Mouse (Mus musculus) heart, postnatal 36 days (tissue): ENCODE measurements around the gene Zbtb48. TPM values are rescaled to one million over a fixed set of nuclear protein-coding genes. Genes with fewer than 3 reads are reported as not detected.
"Not testable (repeated sequence)": the region's sequence is repeated elsewhere in the genome, so short reads cannot be mapped to it uniquely, and the experiment has no call there.

ENCODE experiments used
- DNase-seq, 2 experiments: peaks; one replicate each; pipeline ENCODE4 v3.0.0; 2021 to 2022
- intact Hi-C: fragments of 180-260 bp; cut with DNase I; formaldehyde crosslinking; loops from one replicate; pipeline ENCODE4 v1.15.1; 2025
- total RNA-seq, 2 experiments: library from RNA; stranded (reverse); gene quantifications; 2 replicates each; pipeline ENCODE4 v1.2.3; 2021

Zbtb48 gene
- 1 to 10 TPM; 3.5 to 4.4 TPM for total RNA-seq

- intact Hi-C loops, result loop anchor here (1.0 kb wide), 1 partner anchor 19 kb away; the partner anchor contains the start of gene Klhl21
- DNase-seq, result peak; percentile 95
Observed at GRCm38 (mm10) chr4:152027524-152027923, at the start of gene Zbtb48. Zbtb48 (minus strand) TSS chr4:152027671.

GRCm38 (mm10) chr4:152077191-152077590 is 49.7 kb upstream of the Zbtb48 start:
- intact Hi-C loops, result no loop called here
- DNase-seq, result no peak

GRCm38 (mm10) chr4:152074548-152074947 is 47.1 kb upstream of the Zbtb48 start:
- no peak for DNase-seq
- intact Hi-C loops, result no loop called here

GRCm38 (mm10) chr4:152073715-152074114 is 46.2 kb upstream of the Zbtb48 start:
- intact Hi-C loops, result no loop called here
- no peak for DNase-seq

- no peak for DNase-seq
- intact Hi-C loops, result no loop called here
Observed at GRCm38 (mm10) chr4:152072655-152073054, 45.2 kb upstream of the Zbtb48 start.

- DNase-seq, result peak; percentile 62 to 68
- intact Hi-C loops, result no loop called here
Observed at GRCm38 (mm10) chr4:152072121-152072601, 44.7 kb upstream of the Zbtb48 start, which contains the start of gene Plekhg5. Plekhg5 (plus strand) TSS chr4:152072498.

- DNase-seq, result no peak
- intact Hi-C loops, result no loop called here
Observed at GRCm38 (mm10) chr4:152070494-152071396, 43.3 kb upstream of the Zbtb48 start.

- intact Hi-C loops, result no loop called here
- DNase-seq, result no peak
Observed at GRCm38 (mm10) chr4:152069245-152069644, 41.8 kb upstream of the Zbtb48 start.

- intact Hi-C loops, result no loop called here
- peak in 1 of 2 experiments; percentile 34 for DNase-seq
Observed at GRCm38 (mm10) chr4:152068166-152068724, 40.8 kb upstream of the Zbtb48 start.

- no peak for DNase-seq
- intact Hi-C loops, result no loop called here
Observed at GRCm38 (mm10) chr4:152067280-152067679, 39.8 kb upstream of the Zbtb48 start.

- intact Hi-C loops, result no loop called here
- DNase-seq, result no peak
Observed at GRCm38 (mm10) chr4:152062390-152063110, 35.1 kb upstream of the Zbtb48 start.

- DNase-seq, result no peak
- intact Hi-C loops, result no loop called here
Observed at GRCm38 (mm10) chr4:152044609-152045008, 17.1 kb upstream of the Zbtb48 start.

- intact Hi-C loops, result loop anchor here (1.0 kb wide), 1 partner anchor 53 kb away; no protein-coding TSS in a partner anchor
- DNase-seq, result no peak
Observed at GRCm38 (mm10) chr4:152043171-152043570, 15.7 kb upstream of the Zbtb48 start.

GRCm38 (mm10) chr4:152041924-152042641 is 14.6 kb upstream of the Zbtb48 start:
- intact Hi-C loops, result no loop called here
- no peak for DNase-seq

- DNase-seq, result no peak
- intact Hi-C loops, result loop anchor here (2.0 to 5.0 kb wide), 3 partner anchors 53 to 108 kb away; partner anchors contain the start of gene Dnajc11
Observed at GRCm38 (mm10) chr4:152039831-152040310, 12.4 kb upstream of the Zbtb48 start.

GRCm38 (mm10) chr4:152038985-152039830 is 11.7 kb upstream of the Zbtb48 start, which contains the start of gene Nol9:
Nol9 (plus strand) TSS chr4:152039321.
- DNase-seq, result peak; percentile 96
- intact Hi-C loops, result loop anchor here (2.0 to 5.0 kb wide), 3 partner anchors 52 to 107 kb away; partner anchors contain the start of gene Dnajc11

GRCm38 (mm10) chr4:152038225-152038984 is 10.9 kb upstream of the Zbtb48 start, which contains the start of gene Tas1r1:
Tas1r1 (minus strand) TSS chr4:152038568.
- no peak for DNase-seq
- intact Hi-C loops, result loop anchor here (2.0 to 5.0 kb wide), 3 partner anchors 52 to 106 kb away; partner anchors contain the start of gene Dnajc11

GRCm38 (mm10) chr4:152036464-152036863 is 9.0 kb upstream of the Zbtb48 start:
- intact Hi-C loops, result loop anchor here (5.0 kb wide), 1 partner anchor 104 kb away; the partner anchor contains the start of gene Dnajc11
- not testable (repeated sequence) for DNase-seq
